Mouse (Mus musculus) liver, embryonic 13.5 days (tissue): ENCODE results near the gene Rpl23a. TPM values are rescaled to one million over a fixed set of nuclear protein-coding genes. Genes with fewer than 3 reads are reported as not detected.

Experiments used
- ATAC-seq: fragments of 200-750 bp; cut with Nextera tagmentation; 2 replicates; pipeline ENCODE4 v1.8.0; 2017; ENCODE audit warnings: low read depth, mild to moderate bottlenecking, moderate number of reproducible peaks, moderate library complexity
- DNase-seq: peaks from one replicate; pipeline ENCODE4 v3.0.0; 2022
- H3K27ac ChIP-seq: fragments of 300-500 bp; sonication (generic); 2 replicates; pipeline ENCODE4 v1.5.1; 2015; ENCODE audit warnings: moderate library complexity, mild to moderate bottlenecking, inconsistent platforms
- H3K27me3 ChIP-seq: fragments of 300-500 bp; sonication (generic); 2 replicates; pipeline ENCODE4 v1.6.1; 2015; ENCODE audit warnings: mild to moderate bottlenecking, inconsistent platforms
- H3K36me3 ChIP-seq: fragments of 300-500 bp; sonication (generic); 2 replicates; pipeline ENCODE4 v1.6.1; 2015; ENCODE audit warnings: mild to moderate bottlenecking, inconsistent platforms
- H3K4me1 ChIP-seq: fragments of 300-500 bp; sonication (generic); replicated peaks from 2 replicates; pipeline ENCODE4 v1.6.1; 2015; ENCODE audit warnings: inconsistent platforms
- H3K4me2 ChIP-seq: fragments of 300-500 bp; sonication (generic); 2 replicates; pipeline ENCODE4 v1.6.1; 2015; ENCODE audit warnings: inconsistent platforms, mild to moderate bottlenecking, moderate library complexity
- H3K4me3 ChIP-seq: fragments of 300-500 bp; sonication (generic); replicated peaks from 2 replicates; pipeline ENCODE4 v1.5.1; 2015; ENCODE audit warnings: mild to moderate bottlenecking, inconsistent platforms
- H3K9ac ChIP-seq: fragments of 300-500 bp; sonication (generic); 2 replicates; pipeline ENCODE4 v1.6.1; 2015; ENCODE audit warnings: mild to moderate bottlenecking, inconsistent platforms
- H3K9me3 ChIP-seq: fragments of 300-500 bp; sonication (generic); replicated peaks from 2 replicates; pipeline ENCODE4 v1.6.1; 2016; ENCODE audit warnings: inconsistent platforms
- WGBS: fragments of 180-500 bp; shearing (Covaris S2); methylation state at CpG from one replicate; pipeline ENCODE4 v1.1.7; 2015; ENCODE audit not compliant: insufficient replicate concordance; 5-methylcytosine and 5-hydroxymethylcytosine counted together
- polyA plus RNA-seq: library from polyadenylated mRNA; unstranded; fragments of >200 nt; fragmentation: Nextera tagmentation; extraction: Ambion mirVana; gene quantifications from 2 replicates; pipeline ENCODE4 v1.2.1, GENCODE M21; 2015

The Rpl23a gene
- polyA plus RNA-seq, 1 experiment from 2014 or later, result 1,033 TPM

GRCm38 (mm10) chr11:78159096-78159495 is 24.3 kb downstream of the Rpl23a start:
- 13% methylated on average over 2 of the region's 2 CpGs for WGBS
- peak; percentile 77 for DNase-seq
- peaks cover 83% of the 10 kb centered on the region for H3K36me3 ChIP-seq
- no peak overlapping the region for H3K27ac ChIP-seq
- peak; percentile 65 for ATAC-seq
- H3K4me1 ChIP-seq, result peaks cover 56% of the 10 kb centered on the region
- H3K27me3 ChIP-seq, result no peaks in the 10 kb centered on the region
- no peaks in the 10 kb centered on the region for H3K9me3 ChIP-seq
- no peak overlapping the region for H3K4me3 ChIP-seq
- no peak overlapping the region for H3K9ac ChIP-seq
- H3K4me2 ChIP-seq, result no peak overlapping the region

DNA sequence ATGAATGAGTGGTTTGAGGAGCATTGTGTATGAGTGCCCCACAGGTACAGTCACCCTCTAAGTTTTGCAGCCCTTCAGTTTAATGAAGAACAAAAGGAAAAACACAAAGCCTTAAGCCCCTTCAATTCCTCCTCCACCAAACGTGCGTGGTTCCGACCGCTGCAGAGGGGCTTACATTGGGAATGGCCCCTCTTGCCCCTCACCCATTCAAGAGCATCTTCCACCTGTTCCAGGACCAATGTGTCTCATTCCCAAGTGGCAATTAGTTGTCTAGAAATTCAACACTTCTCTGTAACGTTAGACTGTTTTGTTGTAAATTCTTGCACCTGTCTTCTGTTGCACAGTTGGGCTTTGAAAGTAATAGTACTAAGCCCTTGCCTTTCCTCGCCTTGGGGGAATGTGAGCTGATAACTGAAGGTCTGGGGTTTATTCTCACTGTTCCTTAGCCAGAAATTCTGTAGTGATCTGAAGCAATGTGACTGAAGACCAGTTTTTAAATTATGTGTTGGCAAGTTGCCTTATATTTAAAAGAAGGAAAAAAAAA is 27.2 kb downstream of the Rpl23a start:
- Histone ChIP-seq H3K4me2 (no peak overlapping the region), H3K9me3 (no peaks in the 10 kb centered on the region), H3K27me3 (no peaks in the 10 kb centered on the region), H3K36me3 (peaks cover 77% of the 10 kb centered on the region), H3K27ac (no peak overlapping the region; the same call in 1 of the 2 replicates), H3K9ac (no peak overlapping the region), H3K4me3 (no peak overlapping the region), H3K4me1 (peaks cover 27% of the 10 kb centered on the region)
- WGBS, result 84% methylated on average over 6 of the region's 6 CpGs
- DNase-seq (no peak), ATAC-seq (no peak)

- Histone ChIP-seq H3K9ac (no peak overlapping the region), H3K27me3 (no peaks in the 10 kb centered on the region), H3K4me3 (no peak overlapping the region), H3K27ac (peak overlapping the region; percentile 21; the same call in 1 of the 2 replicates), H3K36me3 (peaks cover 74% of the 10 kb centered on the region), H3K4me1 (peaks cover 22% of the 10 kb centered on the region), H3K4me2 (no peak overlapping the region), H3K9me3 (no peaks in the 10 kb centered on the region)
- DNase-seq (no peak), ATAC-seq (no peak)
- 82% methylated on average over 5 of the region's 5 CpGs for WGBS
These were observed 27.7 kb downstream of the Rpl23a start for GRCm38 (mm10) chr11:78155674-78156073.

GRCm38 (mm10) chr11:78153778-78154177 is 29.6 kb downstream of the Rpl23a start:
- Histone ChIP-seq H3K4me1 (peaks cover 4% of the 10 kb centered on the region; the same call in 1 of the 2 replicates), H3K4me2 (no peak overlapping the region), H3K27me3 (no peaks in the 10 kb centered on the region), H3K9ac (no peak overlapping the region), H3K9me3 (no peaks in the 10 kb centered on the region), H3K4me3 (no peak overlapping the region), H3K36me3 (peaks cover 75% of the 10 kb centered on the region), H3K27ac (no peak overlapping the region)
- DNase-seq (no peak), ATAC-seq (no peak)
- WGBS, result 93% methylated on average over 13 of the region's 13 CpGs

DNA sequence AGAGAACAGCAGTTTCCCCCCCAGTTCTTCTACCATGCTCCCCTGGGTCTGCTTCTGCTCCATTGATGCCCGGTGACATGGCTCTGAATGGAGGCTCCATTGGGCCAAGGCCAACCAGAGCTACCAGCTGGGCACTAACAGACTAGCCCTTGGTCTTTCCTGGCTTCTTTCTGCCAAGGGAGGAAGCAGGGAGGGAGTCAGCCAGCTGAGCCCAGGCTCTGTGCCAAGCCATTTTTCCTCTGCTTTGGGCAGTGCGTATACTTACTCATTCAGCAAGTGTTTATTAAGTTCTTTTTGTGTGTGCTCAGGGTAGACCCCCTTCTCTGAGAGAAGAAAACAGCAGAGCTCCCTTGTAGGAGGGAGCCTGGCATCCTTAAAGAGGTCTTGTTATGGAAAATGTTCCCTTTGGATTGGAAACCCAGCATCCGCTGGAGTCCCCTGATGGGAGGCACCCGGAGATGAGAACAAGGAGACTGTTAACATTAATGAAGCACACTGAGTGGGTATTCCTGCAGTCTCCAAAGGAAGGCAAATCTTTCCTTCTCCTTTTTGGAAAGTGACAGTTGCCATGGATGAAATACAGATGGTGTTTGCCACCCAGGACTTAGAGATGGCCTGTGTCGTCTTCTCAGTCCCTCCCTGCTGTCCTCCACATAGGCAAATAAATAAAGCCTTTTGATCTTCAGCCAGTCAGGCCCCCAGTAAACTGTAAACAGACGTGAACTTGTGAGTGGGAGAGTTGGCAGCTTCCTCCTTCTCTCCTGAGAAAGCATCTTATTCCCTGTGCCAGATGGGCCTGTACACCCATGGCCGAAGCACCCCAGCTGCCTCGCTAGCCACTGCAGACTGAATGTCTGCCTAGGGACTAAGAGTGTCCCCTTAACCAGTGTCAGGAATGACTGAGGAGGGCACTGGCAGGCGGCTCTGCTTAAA is 30.8 kb downstream of the Rpl23a start:
- Histone ChIP-seq H3K36me3 (peaks cover 63% of the 10 kb centered on the region), H3K4me3 (no peak overlapping the region), H3K4me2 (no peak overlapping the region), H3K9ac (0 out of 2 replicates have a peak overlapping the region, but pooled peaks have one; percentile 27), H3K9me3 (no peaks in the 10 kb centered on the region), H3K27ac (peak overlapping the region; percentile 14), H3K4me1 (no peaks in the 10 kb centered on the region), H3K27me3 (no peaks in the 10 kb centered on the region)
- WGBS, result 84% methylated on average over 9 of the region's 9 CpGs
- ATAC-seq (no peak), DNase-seq (no peak)

DNA sequence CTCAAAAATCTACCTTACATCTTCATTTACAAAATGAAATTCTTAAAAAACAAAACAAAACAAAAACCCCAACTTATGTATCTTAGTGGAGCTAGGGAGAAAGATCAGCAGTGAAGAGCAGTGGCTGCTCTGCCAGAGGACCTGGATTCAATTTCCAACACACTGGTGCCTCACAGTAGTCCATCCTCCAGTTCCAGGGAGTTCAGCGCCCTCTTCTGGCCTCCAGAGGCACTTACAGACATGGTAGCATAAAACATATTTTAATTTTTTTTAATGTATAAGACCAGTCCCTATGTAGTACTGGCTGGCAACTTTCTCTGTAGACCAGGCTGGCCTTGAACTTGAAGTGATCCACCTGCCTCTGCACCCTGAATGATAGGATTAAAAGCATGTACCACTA is 32.2 kb downstream of the Rpl23a start:
- no peak for ATAC-seq
- H3K27me3 ChIP-seq, result no peaks in the 10 kb centered on the region
- no peak overlapping the region for H3K27ac ChIP-seq
- no peaks in the 10 kb centered on the region for H3K9me3 ChIP-seq
- 0 out of 2 replicates have a peak, but pooled peaks cover under 1% of the 10 kb centered on the region for H3K4me1 ChIP-seq
- no peak overlapping the region for H3K4me2 ChIP-seq
- 13% methylated on average over 1 of the region's 1 CpGs for WGBS
- peak; percentile 43 for DNase-seq
- H3K4me3 ChIP-seq, result no peak overlapping the region
- no peak overlapping the region for H3K9ac ChIP-seq
- peaks cover 57% of the 10 kb centered on the region for H3K36me3 ChIP-seq

DNA sequence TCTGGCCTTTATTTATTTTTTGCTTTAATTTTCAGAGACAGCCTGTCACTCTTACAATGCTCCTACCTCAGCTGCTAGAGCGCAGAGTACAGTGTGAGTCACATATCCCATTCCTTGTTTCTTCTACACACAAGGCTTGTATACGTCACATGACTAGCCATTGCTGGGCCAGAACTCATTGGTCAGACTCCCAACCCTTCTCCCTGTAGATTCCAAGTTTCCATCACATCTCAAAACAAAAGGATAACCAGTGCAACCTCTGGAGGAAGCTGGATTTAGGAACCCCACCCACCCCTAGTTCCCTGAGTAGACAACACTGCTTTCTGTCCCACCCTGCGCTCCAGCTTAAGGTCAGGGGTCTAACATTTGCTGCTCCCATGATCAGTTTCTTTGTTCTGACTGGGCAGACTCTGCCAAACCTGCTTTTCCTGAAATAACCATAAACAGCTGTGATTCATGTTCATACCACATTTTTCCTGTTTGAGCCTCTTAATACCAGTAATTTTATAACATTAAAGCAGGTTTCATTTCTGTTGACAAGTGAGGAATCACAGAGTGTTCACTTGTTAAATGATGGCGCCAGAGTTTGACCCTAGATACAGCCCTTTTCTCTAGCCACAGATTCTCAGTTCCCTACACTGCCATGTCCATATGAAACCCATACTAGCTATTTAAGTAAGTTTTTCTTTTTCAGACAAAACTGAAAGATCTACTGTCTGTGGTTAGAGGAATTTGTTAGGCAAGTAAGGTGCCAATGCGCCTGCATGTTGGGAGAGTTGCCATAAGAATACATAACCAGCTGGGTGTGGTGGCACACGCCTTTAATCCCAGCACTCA is 36.5 kb downstream of the Rpl23a start:
- Histone ChIP-seq H3K36me3 (peaks cover 46% of the 10 kb centered on the region), H3K4me1 (peaks cover 9% of the 10 kb centered on the region), H3K27me3 (no peaks in the 10 kb centered on the region), H3K27ac (no peak overlapping the region), H3K9ac (no peak overlapping the region), H3K9me3 (no peaks in the 10 kb centered on the region), H3K4me3 (no peak overlapping the region), H3K4me2 (no peak overlapping the region)
- DNase-seq (no peak), ATAC-seq (no peak)
- WGBS, result 84% methylated on average over 6 of the region's 6 CpGs

DNA sequence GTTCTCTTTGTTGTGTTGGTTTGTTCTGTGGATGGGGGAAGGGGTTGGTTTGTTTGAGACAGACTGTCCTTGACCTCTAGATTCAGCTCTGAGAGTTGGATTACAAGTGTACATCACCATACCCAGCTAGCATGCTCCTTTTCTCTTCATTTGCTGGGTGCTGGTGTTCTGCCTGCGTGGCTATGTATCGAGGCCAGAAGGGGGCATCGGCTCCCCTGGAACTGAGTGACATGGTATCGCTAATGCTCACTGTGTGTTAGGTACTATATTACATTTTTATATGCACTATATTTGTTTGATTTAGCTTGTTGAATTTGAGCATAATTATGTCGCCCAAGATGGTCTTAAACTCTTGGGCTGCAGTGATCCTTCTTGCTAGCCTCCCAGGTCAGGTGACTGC is 37.2 kb downstream of the Rpl23a start:
- Histone ChIP-seq H3K4me3 (no peak overlapping the region), H3K9me3 (no peaks in the 10 kb centered on the region), H3K4me1 (peaks cover 16% of the 10 kb centered on the region), H3K4me2 (no peak overlapping the region), H3K36me3 (peaks cover 46% of the 10 kb centered on the region), H3K27me3 (no peaks in the 10 kb centered on the region), H3K27ac (no peak overlapping the region), H3K9ac (no peak overlapping the region)
- WGBS, result 83% methylated on average over 5 of the region's 5 CpGs
- DNase-seq (no peak), ATAC-seq (no peak)

GRCm38 (mm10) chr11:78143520-78143919 is 39.9 kb downstream of the Rpl23a start:
- Histone ChIP-seq H3K36me3 (peaks cover 26% of the 10 kb centered on the region), H3K4me3 (no peak overlapping the region), H3K9me3 (no peaks in the 10 kb centered on the region), H3K4me2 (no peak overlapping the region), H3K27me3 (no peaks in the 10 kb centered on the region), H3K9ac (no peak overlapping the region), H3K27ac (no peak overlapping the region), H3K4me1 (peaks cover 40% of the 10 kb centered on the region)
- WGBS, result 85% methylated on average over 2 of the region's 2 CpGs
- no peak for ATAC-seq
- DNase-seq, result no peak

GRCm38 (mm10) chr11:78140665-78141064 is 42.7 kb downstream of the Rpl23a start:
- Histone ChIP-seq H3K27me3 (no peaks in the 10 kb centered on the region), H3K9ac (peak overlapping the region; percentile 37; the same call in 1 of the 2 replicates), H3K36me3 (peaks cover 21% of the 10 kb centered on the region), H3K4me2 (no peak overlapping the region), H3K4me1 (peaks cover 56% of the 10 kb centered on the region), H3K27ac (peak overlapping the region; percentile 60), H3K4me3 (no peak overlapping the region), H3K9me3 (no peaks in the 10 kb centered on the region)
- DNase-seq, result no peak
- 27% methylated on average over 5 of the region's 5 CpGs for WGBS
- peak; percentile 70 for ATAC-seq

DNA sequence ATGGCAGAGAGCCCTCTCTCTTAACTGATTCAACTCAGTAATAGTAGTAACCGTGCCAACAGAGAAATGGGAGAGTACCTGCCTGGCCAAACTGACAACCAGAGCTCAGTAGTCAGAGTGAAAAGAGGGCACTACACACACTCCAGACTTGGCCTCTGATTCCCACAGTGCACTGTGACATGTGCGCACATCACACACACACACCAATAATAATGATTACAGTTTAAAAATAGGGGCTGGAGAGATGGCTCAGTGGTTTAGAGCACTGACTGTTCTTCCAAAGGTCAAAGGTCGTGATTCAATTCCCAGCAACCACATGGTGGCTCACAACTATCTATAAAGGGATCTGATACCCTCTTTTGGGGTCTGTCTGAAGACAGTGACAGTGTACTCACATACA is 45.4 kb downstream of the Rpl23a start:
- Histone ChIP-seq H3K36me3 (peaks cover 2% of the 10 kb centered on the region), H3K4me1 (peaks cover 81% of the 10 kb centered on the region), H3K9ac (no peak overlapping the region), H3K4me3 (no peak overlapping the region), H3K4me2 (no peak overlapping the region), H3K27me3 (no peaks in the 10 kb centered on the region), H3K9me3 (no peaks in the 10 kb centered on the region), H3K27ac (no peak overlapping the region)
- 0 out of 2 replicates have a peak, but pooled peaks have one; percentile 22 for ATAC-seq
- 80% methylated on average over 3 of the region's 3 CpGs for WGBS
- DNase-seq, result no peak
